ENCODE assay signal across 8 mouse cellular contexts in genomic region chr2:125248256-125248655, GRCm38 (mm10). TPM values are rescaled to one million over a fixed set of nuclear protein-coding genes. Genes with fewer than 3 reads are reported as not detected.
DNase-seq lines count a peak whose midpoint lies in the region; ATAC-seq and TF ChIP-seq lines count a peak whose summit lies in the region.

No protein-coding gene starts in this region.

- no peak overlapping the region; the same call in 1 of the 2 replicates for H3K27ac ChIP-seq in testis, adult 2 months (ENCODE audit: control insufficient read depth, insufficient read depth, low read depth, low read length)
- peak overlapping the region; percentile 97 for H3K27ac ChIP-seq in limb, embryonic 15.5 days
- H3K27ac ChIP-seq in stomach, postnatal 0 days (replicated peaks), result peak overlapping the region; percentile 89; the same call in 1 of the 2 replicates

- peak overlapping the region; percentile 61 for H3K4me2 ChIP-seq in limb, embryonic 15.5 days
- H3K4me2 ChIP-seq in stomach, postnatal 0 days (replicated peaks; ENCODE audit: low read depth), result peak overlapping the region; percentile 76

- TF ChIP-seq EP300 in stomach, postnatal 0 days (optimal IDR thresholded peaks at IDR 0.05), result no peak

- H3K4me1 ChIP-seq in testis, adult 2 months (ENCODE audit: control insufficient read depth, insufficient read depth, low read length), result 0 out of 2 replicates have a peak, but pooled peaks cover 2% of the 10 kb centered on the region
- H3K4me1 ChIP-seq in limb, embryonic 15.5 days, result peaks cover 15% of the 10 kb centered on the region
- no peaks in the 10 kb centered on the region for H3K4me1 ChIP-seq in stomach, postnatal 0 days (replicated peaks; ENCODE audit: control insufficient read depth, insufficient read depth)

- H3K4me3 ChIP-seq in testis, adult 2 months (ENCODE audit: control insufficient read depth, low read depth, low read length), result peak overlapping the region; percentile 90; the same call in 1 of the 2 replicates
- peak overlapping the region; percentile 74 for H3K4me3 ChIP-seq in limb, embryonic 15.5 days
- peak overlapping the region; percentile 68 for H3K4me3 ChIP-seq in stomach, postnatal 0 days (ENCODE audit: low read depth, low read length)

- no peak for TF ChIP-seq POLR2A in testis, adult 2 months (IDR thresholded peaks at IDR 0.05; ENCODE audit: control insufficient read depth, low read depth, low read length)

- no peak for ATAC-seq in limb, embryonic 15.5 days (ENCODE audit: insufficient number of reproducible peaks, low FRiP score, low TSS enrichment, low read depth)
- no peak for ATAC-seq in stomach, postnatal 0 days (ENCODE audit: low FRiP score, low TSS enrichment)

- peaks cover 2% of the 10 kb centered on the region for H3K36me3 ChIP-seq in testis, adult 2 months (ENCODE audit: control insufficient read depth, insufficient read depth, low read length)
- peaks cover 22% of the 10 kb centered on the region for H3K36me3 ChIP-seq in limb, embryonic 15.5 days
- no peaks in the 10 kb centered on the region for H3K36me3 ChIP-seq in stomach, postnatal 0 days (ENCODE audit: control insufficient read depth, insufficient read depth, low read length)

- H3K27me3 ChIP-seq in testis, adult 2 months (ENCODE audit: control insufficient read depth, insufficient read depth, low read length), result no peaks in the 10 kb centered on the region
- no peaks in the 10 kb centered on the region for H3K27me3 ChIP-seq in limb, embryonic 15.5 days
- no peaks in the 10 kb centered on the region for H3K27me3 ChIP-seq in stomach, postnatal 0 days (ENCODE audit: control insufficient read depth, insufficient read depth, low read length)

- WGBS in limb, embryonic 15.5 days, result 2% methylated on average over 8 of the region's 8 CpGs
- 5% methylated on average over 8 of the region's 8 CpGs for WGBS in stomach, postnatal 0 days

- H3K9ac ChIP-seq in limb, embryonic 15.5 days, result peak overlapping the region; percentile 79
- peak overlapping the region; percentile 76; the same call in 1 of the 2 replicates for H3K9ac ChIP-seq in stomach, postnatal 0 days (ENCODE audit: low read length)

- no peak for TF ChIP-seq CTCF in testis, adult 2 months (IDR thresholded peaks at IDR 0.05; ENCODE audit: control insufficient read depth, insufficient read depth, insufficient replicate concordance, low read depth, low read length)
- no peak for TF ChIP-seq CTCF in stomach, postnatal 0 days (IDR thresholded peaks at IDR 0.05; ENCODE audit: low read depth)

- DNase-seq in cerebellum, adult 9-11 months, result peak; percentile 20
- DNase-seq in cerebellum, adult 11 months, result no peak
- no peak for DNase-seq in testis, postnatal 10 days (ENCODE audit: low spot score)
- no peak for DNase-seq in stomach, postnatal 0 days (ENCODE audit: low spot score)
- no peak for DNase-seq in layer of hippocampus, postnatal 36 days
- DNase-seq in gastrocnemius, postnatal 10 days, result no peak

- no peaks in the 10 kb centered on the region for H3K9me3 ChIP-seq in limb, embryonic 15.5 days
- no peaks in the 10 kb centered on the region for H3K9me3 ChIP-seq in stomach, postnatal 0 days (ENCODE audit: control insufficient read depth, low read length)

RNA-seq across cellular contexts. Expression of gene Dut, which starts 1.3 kb away (rescaled TPM):
- polyA plus RNA-seq in testis, adult 2 months (2012; rRNA removed), result 21.8 and 31.2 TPM in 2 replicates
- 97.0 and 100 TPM in 2 replicates for polyA plus RNA-seq in limb, embryonic 15.5 days (2015; fragmentation: Nextera tagmentation; extraction: Ambion mirVana)
- 50.6 and 53.5 TPM in 2 replicates for polyA plus RNA-seq in stomach, postnatal 0 days (2015; fragmentation: Nextera tagmentation; extraction: Ambion mirVana)
- total RNA-seq in layer of hippocampus, postnatal 36 days (2021), result 10 to 100 TPM; 28.8 to 32.2 TPM
- 10 to 100 TPM; 20.9 to 21.0 TPM for total RNA-seq in gastrocnemius, postnatal 10 days (2021)
